Mouse (Mus musculus): ENCODE results near the gene Rabep1.

DNA sequence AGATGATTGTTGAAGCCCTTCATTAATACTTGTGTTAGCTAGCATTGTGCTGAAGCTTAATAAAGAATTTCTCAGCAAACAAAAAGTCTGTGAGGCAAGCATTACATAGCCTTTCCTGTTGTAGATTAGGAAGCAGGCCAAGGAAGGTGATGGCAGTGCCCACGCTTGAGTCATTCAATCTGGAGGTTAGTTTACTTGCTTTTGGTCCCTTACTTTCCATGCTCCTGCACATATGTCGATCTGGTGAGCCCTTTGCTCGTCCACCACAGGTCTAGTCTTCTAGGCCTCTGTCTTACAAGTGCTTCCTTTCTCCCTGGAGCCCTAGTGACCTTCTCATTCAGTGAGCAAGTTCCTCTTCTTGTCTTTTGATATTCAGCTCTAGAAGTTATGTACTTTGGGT, 62.1 kb downstream of the Rabep1 start:
- TF ChIP-seq CTCF (IDR thresholded peaks at IDR 0.05; ENCODE audit: low read depth) (no peak), EP300 (IDR thresholded peaks at IDR 0.05; ENCODE audit: low read depth) (no peak)
